Mouse (Mus musculus) ovary, adult 18-20 months (tissue): ENCODE measurements around the gene Gnl3l.

ENCODE experiments used
- DNase-seq: peaks from one replicate; pipeline ENCODE4 v3.0.0; 2022; ENCODE audit warnings: low spot score, mixed read lengths

Gnl3l gene

DNA sequence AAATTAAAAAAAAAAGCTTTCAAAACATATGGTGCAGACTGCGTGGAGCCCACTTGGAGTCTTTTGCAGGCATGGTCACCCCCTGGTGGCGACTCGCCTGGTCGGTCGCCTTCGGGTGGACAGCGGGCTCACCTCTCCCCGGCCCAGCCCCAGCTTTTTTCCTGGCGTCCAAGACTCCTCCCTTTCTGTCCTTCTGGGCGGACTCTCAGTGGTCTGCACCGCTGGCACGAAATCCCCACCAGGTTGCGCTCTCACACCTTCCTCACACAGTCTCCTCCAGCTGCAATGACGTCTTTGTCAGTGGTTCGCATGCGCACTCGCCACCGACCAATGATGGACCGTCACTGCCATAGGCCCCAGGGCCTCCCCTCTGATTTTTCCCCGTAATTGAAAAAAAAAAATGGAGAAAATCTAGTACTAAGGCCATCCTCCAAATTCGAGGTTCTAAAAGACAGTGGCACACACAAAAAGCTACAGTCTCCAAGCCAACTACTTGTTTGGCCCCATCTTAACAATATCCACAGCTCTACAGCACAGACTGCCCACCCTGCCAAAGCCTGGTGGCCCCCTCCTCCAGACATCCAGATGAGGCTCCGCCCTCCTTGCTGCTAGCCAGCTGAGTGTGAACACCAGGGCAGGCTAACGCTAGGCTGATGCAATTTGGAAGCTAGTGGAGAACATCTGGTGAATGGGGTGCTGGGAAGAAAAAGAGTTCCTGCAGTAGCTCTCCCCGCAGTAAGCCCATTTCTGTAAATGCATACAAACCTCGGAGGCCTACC lies 60.4 kb downstream of the Gnl3l start:
- peak; percentile 71 for DNase-seq

DNA sequence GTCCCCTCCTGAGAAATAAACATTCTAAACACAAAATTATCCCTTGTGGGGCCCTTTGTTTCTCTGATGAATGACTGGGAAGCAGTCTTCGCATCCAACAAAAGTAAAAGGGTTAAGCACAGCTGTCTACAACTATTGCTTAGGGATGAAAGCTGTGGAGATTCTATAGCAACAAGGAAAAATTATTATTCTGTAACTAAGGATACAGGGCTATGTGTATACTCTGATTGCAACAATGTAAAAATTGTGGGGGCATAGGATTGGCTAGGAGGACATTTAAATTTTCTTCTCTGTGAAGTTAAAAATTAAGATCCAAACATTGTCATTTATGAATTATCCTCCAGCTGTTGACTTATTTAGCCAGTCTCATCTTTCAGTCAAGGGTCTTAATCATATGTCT lies 61.1 kb downstream of the Gnl3l start:
- DNase-seq = no peak

GRCm38 (mm10) chrX:150955441-150955840 lies 61.7 kb downstream of the Gnl3l start:
- DNase-seq = no peak

- DNase-seq = no peak
Observed at GRCm38 (mm10) chrX:150954721-150955120, 62.4 kb downstream of the Gnl3l start.
